Mouse (Mus musculus): Measurements from ENCODE around the gene Eml4. TPM values are rescaled to one million over a fixed set of nuclear protein-coding genes. Genes with fewer than 3 reads are reported as not detected.

The Eml4 gene
- total and polyA plus RNA-seq, 3 experiments = 3.7 to 30.2 (median 26.4) TPM

- ATAC-seq (ENCODE audit: extremely low read depth, insufficient number of reproducible peaks, low FRiP score, poor library complexity, severe bottlenecking) (no peak), DNase-seq (ENCODE audit: low spot score) (no peak)
- Histone ChIP-seq H3K9me3 (replicated peaks) (no peaks in the 10 kb centered on the region), H3K36me3 (replicated peaks) (peaks cover 82% of the 10 kb centered on the region), H3K27me3 (ENCODE audit: insufficient read depth, low read length) (no peaks in the 10 kb centered on the region), H3K4me3 (ENCODE audit: low read depth, low read length) (no peak overlapping the region), H3K4me1 (ENCODE audit: insufficient read depth, low read depth, low read length) (no peaks in the 10 kb centered on the region)
- TF ChIP-seq GATA1 (IDR thresholded peaks at IDR 0.05; ENCODE audit: borderline replicate concordance, low read length) (no peak), GATA2 (IDR thresholded peaks at IDR 0.05; ENCODE audit: borderline replicate concordance, low read depth, low read length) (no peak), POLR2AphosphoS5 (IDR thresholded peaks at IDR 0.05; ENCODE audit: insufficient replicate concordance, low read depth, low read length) (no peak), CTCF (IDR thresholded peaks at IDR 0.05; ENCODE audit: low read depth, low read length) (no peak)
These were observed 102.9 kb downstream of the Eml4 start for GRCm38 (mm10) chr17:83453587-83453986.

GRCm38 (mm10) chr17:83457271-83457670 is 106.5 kb downstream of the Eml4 start:
- Histone ChIP-seq H3K27me3 (ENCODE audit: insufficient read depth, low read length) (no peaks in the 10 kb centered on the region), H3K36me3 (replicated peaks) (peaks cover 75% of the 10 kb centered on the region), H3K9me3 (replicated peaks) (no peaks in the 10 kb centered on the region), H3K4me1 (ENCODE audit: insufficient read depth, low read depth, low read length) (no peaks in the 10 kb centered on the region), H3K4me3 (ENCODE audit: low read depth, low read length) (no peak overlapping the region)
- no peak for ATAC-seq (ENCODE audit: extremely low read depth, insufficient number of reproducible peaks, low FRiP score, poor library complexity, severe bottlenecking)
- no peak for TF ChIP-seq GATA2 (IDR thresholded peaks at IDR 0.05; ENCODE audit: borderline replicate concordance, low read depth, low read length)
- TF ChIP-seq GATA1 (IDR thresholded peaks at IDR 0.05; ENCODE audit: borderline replicate concordance, low read length) = no peak
- no peak for TF ChIP-seq TAL1 (conservative IDR thresholded peaks at IDR 0.05; ENCODE audit: low read depth, low read length)
- TF ChIP-seq CTCF (IDR thresholded peaks at IDR 0.05; ENCODE audit: low read depth, low read length) = no peak
- no peak for TF ChIP-seq POLR2AphosphoS5 (IDR thresholded peaks at IDR 0.05; ENCODE audit: insufficient replicate concordance, low read depth, low read length)
- no peak for DNase-seq (ENCODE audit: low spot score)

- Histone ChIP-seq H3K9me3 (replicated peaks) (no peaks in the 10 kb centered on the region), H3K4me3 (ENCODE audit: low read depth, low read length) (no peak overlapping the region), H3K4me1 (ENCODE audit: insufficient read depth, low read depth, low read length) (no peaks in the 10 kb centered on the region), H3K27me3 (ENCODE audit: insufficient read depth, low read length) (no peaks in the 10 kb centered on the region), H3K36me3 (replicated peaks) (peaks cover 72% of the 10 kb centered on the region)
- TF ChIP-seq GATA2 (IDR thresholded peaks at IDR 0.05; ENCODE audit: borderline replicate concordance, low read depth, low read length) = no peak
- TF ChIP-seq TAL1 (conservative IDR thresholded peaks at IDR 0.05; ENCODE audit: low read depth, low read length) = no peak
- no peak for TF ChIP-seq CTCF (IDR thresholded peaks at IDR 0.05; ENCODE audit: low read depth, low read length)
- TF ChIP-seq GATA1 (IDR thresholded peaks at IDR 0.05; ENCODE audit: borderline replicate concordance, low read length) = no peak
- no peak for TF ChIP-seq POLR2AphosphoS5 (IDR thresholded peaks at IDR 0.05; ENCODE audit: insufficient replicate concordance, low read depth, low read length)
- no peak for ATAC-seq (ENCODE audit: extremely low read depth, insufficient number of reproducible peaks, low FRiP score, poor library complexity, severe bottlenecking)
- DNase-seq (ENCODE audit: low spot score) = no peak
These were observed 115.2 kb downstream of the Eml4 start for GRCm38 (mm10) chr17:83465969-83466368.

GRCm38 (mm10) chr17:83466697-83467251 is 116.0 kb downstream of the Eml4 start:
- Histone ChIP-seq H3K27me3 (ENCODE audit: insufficient read depth, low read length) (no peaks in the 10 kb centered on the region), H3K9me3 (replicated peaks) (no peaks in the 10 kb centered on the region), H3K36me3 (replicated peaks) (peaks cover 72% of the 10 kb centered on the region), H3K4me1 (ENCODE audit: insufficient read depth, low read depth, low read length) (no peaks in the 10 kb centered on the region), H3K4me3 (ENCODE audit: low read depth, low read length) (no peak overlapping the region)
- no peak for ATAC-seq (ENCODE audit: extremely low read depth, insufficient number of reproducible peaks, low FRiP score, poor library complexity, severe bottlenecking)
- TF ChIP-seq CTCF (IDR thresholded peaks at IDR 0.05; ENCODE audit: low read depth, low read length) (no peak), POLR2AphosphoS5 (IDR thresholded peaks at IDR 0.05; ENCODE audit: insufficient replicate concordance, low read depth, low read length) (no peak), TAL1 (conservative IDR thresholded peaks at IDR 0.05; ENCODE audit: low read depth, low read length) (no peak), GATA1 (IDR thresholded peaks at IDR 0.05; ENCODE audit: borderline replicate concordance, low read length) (no peak), GATA2 (IDR thresholded peaks at IDR 0.05; ENCODE audit: borderline replicate concordance, low read depth, low read length) (no peak)
- DNase-seq (ENCODE audit: low spot score) = no peak

- no peaks in the 10 kb centered on the region for H3K9me3 ChIP-seq (replicated peaks)
- peaks cover 72% of the 10 kb centered on the region for H3K36me3 ChIP-seq (replicated peaks)
- no peak overlapping the region for H3K4me3 ChIP-seq (ENCODE audit: low read depth, low read length)
- no peak for DNase-seq (ENCODE audit: low spot score)
- no peaks in the 10 kb centered on the region for H3K27me3 ChIP-seq (ENCODE audit: insufficient read depth, low read length)
- no peak for TF ChIP-seq TAL1 (conservative IDR thresholded peaks at IDR 0.05; ENCODE audit: low read depth, low read length)
- TF ChIP-seq GATA2 (IDR thresholded peaks at IDR 0.05; ENCODE audit: borderline replicate concordance, low read depth, low read length) = no peak
- TF ChIP-seq POLR2AphosphoS5 (IDR thresholded peaks at IDR 0.05; ENCODE audit: insufficient replicate concordance, low read depth, low read length) = no peak
- TF ChIP-seq CTCF (IDR thresholded peaks at IDR 0.05; ENCODE audit: low read depth, low read length) = no peak
- no peak for TF ChIP-seq GATA1 (IDR thresholded peaks at IDR 0.05; ENCODE audit: borderline replicate concordance, low read length)
- ATAC-seq (ENCODE audit: extremely low read depth, insufficient number of reproducible peaks, low FRiP score, poor library complexity, severe bottlenecking) = no peak
- no peaks in the 10 kb centered on the region for H3K4me1 ChIP-seq (ENCODE audit: insufficient read depth, low read depth, low read length)
These were observed 118.9 kb downstream of the Eml4 start for GRCm38 (mm10) chr17:83469586-83469985.

- no peak for ATAC-seq (ENCODE audit: extremely low read depth, insufficient number of reproducible peaks, low FRiP score, poor library complexity, severe bottlenecking)
These were observed 126.4 kb downstream of the Eml4 start for GRCm38 (mm10) chr17:83477089-83477488.

More at GRCm38 (mm10) chr17:83477089-83477488, 126.4 kb downstream of the Eml4 start:
- H3K9me3 ChIP-seq (replicated peaks) = no peaks in the 10 kb centered on the region
- no peaks in the 10 kb centered on the region for H3K4me1 ChIP-seq (ENCODE audit: insufficient read depth, low read depth, low read length)
- H3K36me3 ChIP-seq (replicated peaks) = peaks cover 79% of the 10 kb centered on the region
- no peak overlapping the region for H3K4me3 ChIP-seq (ENCODE audit: low read depth, low read length)
- no peaks in the 10 kb centered on the region for H3K27me3 ChIP-seq (ENCODE audit: insufficient read depth, low read length)
- TF ChIP-seq GATA2 (IDR thresholded peaks at IDR 0.05; ENCODE audit: borderline replicate concordance, low read depth, low read length) (no peak), TAL1 (conservative IDR thresholded peaks at IDR 0.05; ENCODE audit: low read depth, low read length) (no peak), GATA1 (IDR thresholded peaks at IDR 0.05; ENCODE audit: borderline replicate concordance, low read length) (no peak), CTCF (IDR thresholded peaks at IDR 0.05; ENCODE audit: low read depth, low read length) (no peak), POLR2AphosphoS5 (IDR thresholded peaks at IDR 0.05; ENCODE audit: insufficient replicate concordance, low read depth, low read length) (no peak)
- DNase-seq (ENCODE audit: low spot score) = no peak

All from G1E (cell line).